Mouse (Mus musculus) embryonic facial prominence, embryonic 10.5 days (tissue): ENCODE data around the gene Lpcat1. TPM values are rescaled to one million over a fixed set of nuclear protein-coding genes. Genes with fewer than 3 reads are reported as not detected.

ENCODE experiments used
- DNase-seq: peaks from one replicate; pipeline ENCODE4 v3.0.0-alpha.2; 2017; ENCODE audit warnings: low spot score
- H3K27ac ChIP-seq: fragments of 300-500 bp; sonication (generic); replicated peaks from 2 replicates; pipeline ENCODE4 v1.5.1; 2016; ENCODE audit warnings: mild to moderate bottlenecking
- H3K27me3 ChIP-seq: fragments of 300-500 bp; sonication (generic); replicated peaks from 2 replicates; pipeline ENCODE4 v1.6.1; 2016; ENCODE audit warnings: low read depth, mild to moderate bottlenecking; ENCODE audit not compliant: poor library complexity, severe bottlenecking
- H3K36me3 ChIP-seq: fragments of 300-500 bp; sonication (generic); replicated peaks from 2 replicates; pipeline ENCODE4 v1.6.1; 2016; ENCODE audit warnings: mild to moderate bottlenecking, moderate library complexity
- H3K4me1 ChIP-seq: fragments of 300-500 bp; sonication (generic); 2 replicates; pipeline ENCODE4 v1.6.1; 2016
- H3K4me3 ChIP-seq: fragments of 300-500 bp; sonication (generic); 2 replicates; pipeline ENCODE4 v1.5.1; 2016; ENCODE audit warnings: mild to moderate bottlenecking, moderate library complexity
- H3K9me3 ChIP-seq: fragments of 300-500 bp; sonication (generic); 2 replicates; pipeline ENCODE4 v1.6.1; 2016; ENCODE audit warnings: mild to moderate bottlenecking
- WGBS: fragments of 180-500 bp; shearing (Covaris S2); methylation state at CpG from one replicate; pipeline ENCODE4 v1.1.7; 2016; 5-methylcytosine and 5-hydroxymethylcytosine counted together
- polyA plus RNA-seq: library from polyadenylated mRNA; unstranded; fragments of >200 nt; fragmentation: Nextera tagmentation; extraction: Ambion mirVana; gene quantifications from 2 replicates; pipeline ENCODE4 v1.2.1, GENCODE M21; 2016

The Lpcat1 gene
- polyA plus RNA-seq, 1 experiment from 2014 or later = 59.4 TPM

DNA sequence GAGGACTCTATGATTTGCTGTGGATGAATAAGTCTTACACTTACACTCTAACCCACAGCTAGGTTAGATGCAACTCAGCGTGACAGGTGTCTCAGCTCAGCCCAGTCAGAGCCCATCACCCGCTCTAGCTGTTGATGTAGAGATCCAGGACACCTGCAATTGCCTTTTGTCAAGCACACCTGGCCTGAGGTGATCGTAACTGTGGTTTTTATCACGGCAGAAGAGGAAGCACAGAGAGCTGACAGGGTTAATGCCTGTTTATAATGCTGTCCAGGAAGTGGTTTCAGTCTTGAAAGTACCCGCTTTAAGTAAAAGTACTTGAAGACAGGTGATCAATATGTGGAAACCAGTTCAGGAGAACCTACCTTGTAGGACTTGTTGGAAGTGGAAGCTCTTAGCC lies 32.3 kb upstream of the Lpcat1 start:
- Histone ChIP-seq H3K9me3 (no peaks in the 10 kb centered on the region), H3K27ac (no peak overlapping the region), H3K4me3 (no peak overlapping the region), H3K36me3 (no peaks in the 10 kb centered on the region), H3K27me3 (no peaks in the 10 kb centered on the region), H3K4me1 (no peaks in the 10 kb centered on the region)
- WGBS = 89% methylated on average over 5 of the region's 5 CpGs
- DNase-seq = no peak

DNA sequence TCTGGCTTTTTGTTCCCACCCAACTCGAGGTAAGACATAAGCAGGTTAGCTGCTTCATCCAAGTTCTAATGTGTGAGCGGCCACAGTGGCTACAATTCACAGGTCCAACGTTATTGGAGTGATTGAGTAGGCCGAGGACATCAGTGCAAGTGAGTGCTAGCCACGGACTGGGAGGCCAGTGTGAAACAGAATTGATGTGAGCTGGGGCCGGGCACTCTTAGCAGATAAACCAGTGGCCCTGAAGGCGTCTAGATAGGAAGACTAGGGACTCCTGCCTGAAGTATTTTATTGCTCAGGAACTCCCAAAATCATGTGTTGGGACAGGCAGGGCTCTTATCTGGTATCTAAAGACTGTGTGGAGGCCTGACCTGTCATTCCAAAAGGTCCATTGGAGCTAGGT lies 31.3 kb upstream of the Lpcat1 start:
- WGBS = 84% methylated on average over 7 of the region's 7 CpGs
- no peak overlapping the region for H3K27ac ChIP-seq
- DNase-seq = no peak
- no peak overlapping the region for H3K4me3 ChIP-seq
- no peaks in the 10 kb centered on the region for H3K4me1 ChIP-seq
- H3K27me3 ChIP-seq = no peaks in the 10 kb centered on the region
- H3K36me3 ChIP-seq = no peaks in the 10 kb centered on the region
- H3K9me3 ChIP-seq = no peaks in the 10 kb centered on the region

DNA sequence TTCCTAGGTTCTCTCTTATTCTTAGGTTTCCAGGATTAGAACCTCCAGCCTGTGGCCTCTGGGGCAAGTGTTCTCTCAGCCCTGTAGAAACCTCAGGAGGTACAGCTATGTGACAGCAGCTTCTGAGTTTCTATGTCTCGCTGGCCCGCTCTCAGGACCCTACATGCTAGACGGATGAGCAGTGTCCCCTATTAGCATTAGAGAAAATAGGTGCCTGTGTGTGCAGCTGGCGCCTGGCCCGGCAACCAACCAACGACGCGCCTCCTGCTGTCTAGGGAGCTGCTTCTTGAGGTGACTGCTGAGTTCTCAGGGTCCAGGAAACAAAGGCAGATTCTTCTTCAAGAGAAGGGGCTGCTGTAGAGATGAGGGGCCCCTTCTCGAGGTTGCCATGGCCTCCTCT lies 27.9 kb upstream of the Lpcat1 start:
- Histone ChIP-seq H3K4me1 (no peaks in the 10 kb centered on the region), H3K27ac (no peak overlapping the region), H3K27me3 (no peaks in the 10 kb centered on the region), H3K4me3 (no peak overlapping the region), H3K36me3 (no peaks in the 10 kb centered on the region), H3K9me3 (no peaks in the 10 kb centered on the region)
- no peak for DNase-seq
- 59% methylated on average over 9 of the region's 9 CpGs for WGBS

DNA sequence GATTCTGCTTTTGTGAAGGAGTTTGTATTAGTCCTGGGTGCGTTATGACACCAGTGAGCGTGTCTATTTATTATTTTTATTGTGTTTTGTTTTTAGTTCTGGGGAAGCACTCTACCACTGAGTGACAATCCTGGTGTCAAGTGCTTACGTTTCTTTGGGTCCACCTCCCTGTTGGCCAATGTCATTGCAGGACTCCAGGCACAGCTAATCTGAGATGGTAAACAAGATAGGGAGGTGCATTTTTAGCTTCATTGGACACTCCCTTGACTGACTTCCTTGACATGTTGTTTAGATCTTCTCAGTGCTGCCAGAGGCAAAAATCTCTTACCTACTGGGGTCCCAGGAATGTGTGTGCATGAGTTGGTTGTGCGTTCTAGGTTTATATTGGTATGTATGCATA lies 26.0 kb upstream of the Lpcat1 start:
- 83% methylated on average over 4 of the region's 4 CpGs for WGBS
- Histone ChIP-seq H3K4me3 (no peak overlapping the region), H3K36me3 (no peaks in the 10 kb centered on the region)

DNA sequence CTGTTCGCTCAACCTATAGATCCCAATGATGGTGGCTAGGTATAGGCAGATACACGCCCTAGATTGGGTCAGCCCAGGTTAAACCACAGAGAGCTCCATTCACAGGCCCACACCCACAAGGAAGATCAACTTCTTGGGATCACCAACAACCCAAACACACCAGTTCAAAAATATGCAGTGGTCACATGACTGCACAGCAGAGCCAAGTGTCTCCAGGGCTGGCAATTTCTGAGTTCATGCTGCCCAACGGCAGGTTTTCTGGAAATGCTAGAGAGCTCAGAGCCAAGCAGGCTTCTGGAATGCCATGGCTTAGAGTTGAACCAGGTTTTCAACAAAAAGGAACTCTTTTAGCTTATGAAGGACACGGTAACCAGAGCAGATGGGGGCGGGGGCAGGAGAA lies 25.3 kb upstream of the Lpcat1 start:
- Histone ChIP-seq H3K4me1 (peaks cover 8% of the 10 kb centered on the region), H3K27me3 (no peaks in the 10 kb centered on the region), H3K4me3 (no peak overlapping the region), H3K27ac (no peak overlapping the region), H3K36me3 (no peaks in the 10 kb centered on the region), H3K9me3 (no peaks in the 10 kb centered on the region)
- WGBS = 91% methylated on average over 5 of the region's 5 CpGs
- no peak for DNase-seq

More for the DNA sequence above, 26.0 kb upstream of the Lpcat1 start:
- H3K27ac ChIP-seq = no peak overlapping the region
- peaks cover 2% of the 10 kb centered on the region for H3K4me1 ChIP-seq
- no peaks in the 10 kb centered on the region for H3K9me3 ChIP-seq
- no peaks in the 10 kb centered on the region for H3K27me3 ChIP-seq
- DNase-seq = no peak

DNA sequence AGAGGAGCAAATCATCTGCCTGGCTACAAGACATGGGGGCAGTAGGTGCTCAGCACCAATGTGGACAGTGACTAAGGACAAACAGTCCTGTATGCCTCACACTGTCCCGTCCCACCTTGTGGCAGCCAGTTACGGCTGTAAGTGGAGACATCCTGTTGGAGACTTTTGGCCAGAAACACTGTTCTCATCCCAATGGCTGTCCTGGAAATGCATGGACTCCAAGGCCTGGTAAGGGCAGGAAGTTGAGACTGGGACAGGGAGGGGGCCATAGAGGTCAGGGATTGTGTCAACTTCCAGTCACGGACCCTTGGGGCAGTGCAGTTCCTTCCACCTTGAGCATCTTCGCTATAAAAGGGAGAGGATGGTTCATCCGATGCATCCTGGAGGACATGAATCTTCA lies 24.6 kb upstream of the Lpcat1 start:
- Histone ChIP-seq H3K4me1 (peaks cover 15% of the 10 kb centered on the region), H3K27ac (no peak overlapping the region), H3K4me3 (no peak overlapping the region), H3K27me3 (no peaks in the 10 kb centered on the region), H3K36me3 (no peaks in the 10 kb centered on the region), H3K9me3 (no peaks in the 10 kb centered on the region)
- 72% methylated on average over 5 of the region's 5 CpGs for WGBS
- no peak for DNase-seq

DNA sequence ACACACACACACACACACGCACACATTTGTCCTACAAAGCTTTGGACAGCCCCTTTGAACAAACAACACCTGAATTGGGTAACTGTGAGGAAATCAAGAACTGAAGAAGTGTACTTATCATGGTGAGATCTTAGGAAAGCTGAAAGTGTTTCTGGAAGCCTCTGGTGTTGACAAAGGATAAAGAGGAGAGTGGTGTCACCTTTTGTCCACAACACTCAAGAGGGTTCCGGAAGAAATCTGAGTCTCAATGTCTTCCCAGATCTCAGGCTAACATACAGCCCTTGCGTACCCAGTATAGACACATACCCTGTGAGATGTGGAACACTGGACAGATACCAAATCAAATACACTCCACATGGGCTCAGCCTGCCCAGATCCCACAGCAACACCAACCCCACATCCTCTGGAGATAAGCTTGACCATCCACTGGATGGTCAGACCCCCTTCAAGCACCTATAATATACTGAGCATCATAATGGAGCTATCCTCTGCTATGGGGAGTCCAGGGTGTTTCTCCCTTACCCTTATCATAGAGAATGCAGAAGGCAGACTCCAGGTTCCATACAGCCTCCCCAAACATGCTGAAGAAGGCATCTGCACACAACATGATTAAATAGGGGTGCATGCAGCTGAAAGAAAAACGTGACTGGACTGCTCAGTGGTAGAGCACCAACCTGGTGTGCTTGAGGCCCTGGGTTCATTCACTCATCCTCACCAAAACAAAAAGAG lies 23.7 kb upstream of the Lpcat1 start:
- Histone ChIP-seq H3K9me3 (no peaks in the 10 kb centered on the region), H3K36me3 (no peaks in the 10 kb centered on the region), H3K27ac (no peak overlapping the region), H3K4me1 (peaks cover 15% of the 10 kb centered on the region), H3K4me3 (no peak overlapping the region), H3K27me3 (no peaks in the 10 kb centered on the region)
- no peak for DNase-seq
- WGBS = 90% methylated on average over 4 of the region's 4 CpGs

DNA sequence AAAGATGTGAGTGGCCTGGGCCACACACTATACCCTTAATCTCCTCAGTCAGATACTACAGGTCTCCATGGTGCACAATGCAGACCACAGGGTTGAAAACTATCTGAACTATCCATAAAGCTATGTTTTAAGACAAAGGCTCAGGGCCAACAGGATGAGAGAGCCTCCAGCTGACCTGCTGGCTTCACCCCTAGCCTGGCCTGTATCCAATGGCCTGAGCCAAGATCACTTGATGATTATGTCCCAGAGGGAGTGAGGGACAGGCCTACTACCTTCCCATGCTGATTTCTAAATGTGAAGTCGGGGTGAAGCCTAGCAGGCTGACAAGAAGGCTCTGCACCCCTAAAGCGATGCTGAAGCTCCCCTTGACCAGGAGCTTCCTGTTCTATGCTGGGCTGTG lies 21.9 kb upstream of the Lpcat1 start:
- peaks cover 15% of the 10 kb centered on the region for H3K4me1 ChIP-seq
- no peak for DNase-seq
- H3K9me3 ChIP-seq = no peaks in the 10 kb centered on the region
- WGBS = 84% methylated on average over 2 of the region's 2 CpGs
- H3K4me3 ChIP-seq = no peak overlapping the region
- no peaks in the 10 kb centered on the region for H3K36me3 ChIP-seq
- H3K27ac ChIP-seq = no peak overlapping the region
- no peaks in the 10 kb centered on the region for H3K27me3 ChIP-seq

DNA sequence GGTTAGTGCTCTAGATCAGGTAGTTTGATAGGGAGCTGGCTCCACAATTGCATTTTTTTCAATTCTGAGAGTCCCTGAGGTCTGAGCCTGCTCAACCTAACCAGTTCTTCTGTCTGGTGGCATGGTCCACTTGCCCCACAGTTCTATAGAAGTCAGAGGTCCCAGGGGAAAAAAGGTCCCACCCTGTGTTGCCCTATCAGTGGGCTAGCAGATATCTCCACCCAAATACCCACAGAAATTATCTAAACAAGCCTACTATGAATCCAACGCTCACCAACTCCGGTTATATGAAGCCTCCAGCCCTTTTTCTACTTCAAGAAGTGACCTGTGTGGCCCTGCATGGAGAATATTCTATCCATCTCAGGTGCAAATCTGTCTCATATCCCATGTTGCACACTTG lies 20.9 kb upstream of the Lpcat1 start:
- H3K4me1 ChIP-seq = peaks cover 15% of the 10 kb centered on the region
- no peaks in the 10 kb centered on the region for H3K9me3 ChIP-seq
- no peaks in the 10 kb centered on the region for H3K27me3 ChIP-seq
- no peaks in the 10 kb centered on the region for H3K36me3 ChIP-seq
- H3K4me3 ChIP-seq = no peak overlapping the region
- no peak overlapping the region for H3K27ac ChIP-seq
- 87% methylated on average over 2 of the region's 2 CpGs for WGBS
- no peak for DNase-seq

DNA sequence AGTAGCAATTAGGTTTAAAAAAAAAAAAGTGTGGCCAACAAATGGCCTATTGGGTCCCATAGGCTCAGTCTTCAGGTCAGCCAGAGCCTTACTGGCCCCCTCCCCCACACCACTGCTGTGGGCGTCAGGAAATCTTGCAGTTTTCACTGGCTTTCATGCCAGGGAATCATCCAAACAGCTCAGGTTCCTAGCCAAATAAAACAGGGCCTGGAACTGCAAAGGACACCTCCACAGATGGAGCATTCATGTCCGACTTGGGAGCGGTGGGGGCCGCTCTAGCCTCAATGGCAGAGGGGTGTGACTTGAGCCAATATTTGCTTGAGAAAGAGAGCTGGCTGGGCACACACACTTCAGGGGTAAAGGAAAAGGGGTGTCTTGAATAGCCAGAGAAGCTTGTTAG lies 20.5 kb upstream of the Lpcat1 start:
- Histone ChIP-seq H3K27ac (no peak overlapping the region), H3K9me3 (no peaks in the 10 kb centered on the region), H3K4me3 (no peak overlapping the region), H3K4me1 (peaks cover 15% of the 10 kb centered on the region), H3K36me3 (no peaks in the 10 kb centered on the region), H3K27me3 (no peaks in the 10 kb centered on the region)
- WGBS = 50% methylated on average over 4 of the region's 4 CpGs
- DNase-seq = peak; percentile 31

DNA sequence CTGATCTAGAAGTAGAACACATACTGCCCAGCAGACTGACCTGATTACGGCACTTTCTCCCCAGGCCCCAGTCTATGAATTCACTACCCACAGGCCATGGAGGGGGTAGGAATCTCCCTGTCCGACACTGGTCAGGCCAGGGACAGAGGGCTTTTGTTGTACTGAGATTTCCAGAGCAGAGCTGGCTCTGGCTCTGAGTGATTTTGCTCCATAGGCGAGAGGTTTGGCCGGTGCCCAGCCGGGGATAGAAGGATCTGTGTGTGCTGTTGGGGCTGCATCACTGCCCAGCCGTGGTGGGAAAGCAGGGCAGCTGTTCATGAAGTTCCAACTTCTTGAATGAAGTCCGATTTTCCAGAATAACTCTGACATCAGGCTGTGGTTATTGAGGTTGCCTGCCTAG lies 20.1 kb upstream of the Lpcat1 start:
- H3K9me3 ChIP-seq = no peaks in the 10 kb centered on the region
- no peaks in the 10 kb centered on the region for H3K36me3 ChIP-seq
- H3K4me3 ChIP-seq = no peak overlapping the region
- 40% methylated on average over 7 of the region's 7 CpGs for WGBS
- H3K4me1 ChIP-seq = peaks cover 15% of the 10 kb centered on the region
- H3K27me3 ChIP-seq = no peaks in the 10 kb centered on the region
- DNase-seq = peak; percentile 18
- no peak overlapping the region for H3K27ac ChIP-seq

DNA sequence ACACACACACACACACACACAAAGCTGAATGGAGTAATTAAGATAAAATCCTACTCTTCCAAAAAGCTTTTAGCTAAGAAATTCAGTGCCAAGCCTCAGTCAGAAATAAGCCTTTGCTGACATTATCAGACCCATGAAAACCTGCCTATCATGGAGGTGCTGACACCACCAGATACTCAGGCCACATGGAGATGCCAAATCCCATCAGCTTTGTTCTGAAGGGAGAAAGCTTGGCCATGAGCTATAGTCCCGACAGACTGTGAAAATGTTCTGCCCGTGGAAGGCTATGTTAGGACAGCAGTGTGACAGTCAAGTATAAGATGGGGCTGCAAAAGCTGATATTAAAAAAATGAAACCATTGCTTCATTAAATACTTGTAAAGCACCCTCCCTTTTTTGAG lies 19.5 kb upstream of the Lpcat1 start:
- Histone ChIP-seq H3K4me3 (no peak overlapping the region), H3K27me3 (no peaks in the 10 kb centered on the region), H3K36me3 (no peaks in the 10 kb centered on the region), H3K9me3 (no peaks in the 10 kb centered on the region), H3K4me1 (peaks cover 15% of the 10 kb centered on the region), H3K27ac (no peak overlapping the region)
- no peak for DNase-seq
- 87% methylated on average over 2 of the region's 2 CpGs for WGBS

DNA sequence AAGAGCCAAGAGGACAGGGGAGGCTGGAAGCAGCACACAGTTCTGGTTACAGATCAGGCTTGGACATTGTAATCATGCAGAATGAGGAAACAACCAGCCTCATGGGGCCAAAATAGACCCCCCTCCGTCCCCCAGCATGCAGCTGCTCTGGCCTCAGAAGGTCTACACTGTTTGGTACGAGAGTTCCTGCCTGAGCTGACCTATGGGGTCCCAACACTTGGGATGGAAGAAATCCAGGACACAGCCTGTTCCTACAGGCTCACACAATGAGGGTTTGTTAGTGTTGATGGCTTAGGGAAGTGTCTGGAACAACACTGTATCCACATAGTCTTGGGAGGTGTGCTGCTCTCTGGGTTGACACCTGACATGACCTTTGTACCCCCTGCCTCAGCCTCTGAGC lies 18.8 kb upstream of the Lpcat1 start:
- Histone ChIP-seq H3K27me3 (no peaks in the 10 kb centered on the region), H3K27ac (no peak overlapping the region), H3K4me3 (no peak overlapping the region), H3K36me3 (no peaks in the 10 kb centered on the region), H3K9me3 (no peaks in the 10 kb centered on the region), H3K4me1 (peaks cover 15% of the 10 kb centered on the region)
- WGBS = 38% methylated on average over 2 of the region's 2 CpGs
- no peak for DNase-seq
